Mouse (Mus musculus) heart, embryonic 16.5 days (tissue): ENCODE measurements around the gene Armc8. TPM values are rescaled to one million over a fixed set of nuclear protein-coding genes. Genes with fewer than 3 reads are reported as not detected.

ENCODE experiments used
- ATAC-seq: fragments of 200-750 bp; cut with Nextera tagmentation; replicated peaks from 2 replicates; pipeline ENCODE4 v1.8.0; 2017; ENCODE audit warnings: moderate number of reproducible peaks; ENCODE audit not compliant: insufficient read depth, low FRiP score; ENCODE audit errors: extremely low read depth
- H3K27ac ChIP-seq: fragments of 300-500 bp; sonication (generic); 2 replicates; pipeline ENCODE4 v1.5.1; 2014; ENCODE audit warnings: mild to moderate bottlenecking, low read length, control low read depth, moderate library complexity
- H3K27me3 ChIP-seq: fragments of 300-500 bp; sonication (generic); 2 replicates; pipeline ENCODE4 v1.6.1; 2014; ENCODE audit warnings: low read length, mixed read lengths; ENCODE audit not compliant: control insufficient read depth, insufficient read depth
- H3K36me3 ChIP-seq: fragments of 300-500 bp; sonication (generic); 2 replicates; pipeline ENCODE4 v1.6.1; 2014; ENCODE audit not compliant: control insufficient read depth, insufficient read depth
- H3K4me1 ChIP-seq: fragments of 300-500 bp; sonication (generic); 2 replicates; pipeline ENCODE4 v1.6.1; 2014; ENCODE audit warnings: low read length, mixed read lengths; ENCODE audit not compliant: control insufficient read depth, insufficient read depth
- H3K4me2 ChIP-seq: fragments of 300-500 bp; sonication (generic); 2 replicates; pipeline ENCODE4 v1.6.1; 2014; ENCODE audit warnings: low read depth, mild to moderate bottlenecking, control low read depth, low read length
- H3K4me3 ChIP-seq: fragments of 300-500 bp; sonication (generic); 2 replicates; pipeline ENCODE4 v1.5.1; 2014; ENCODE audit warnings: mild to moderate bottlenecking, control low read depth, low read length
- H3K9ac ChIP-seq: fragments of 300-500 bp; sonication (generic); 2 replicates; pipeline ENCODE4 v1.6.1; 2014; ENCODE audit warnings: low read length, control low read depth
- H3K9me3 ChIP-seq: fragments of 300-500 bp; sonication (generic); replicated peaks from 2 replicates; pipeline ENCODE4 v1.6.1; 2016; ENCODE audit warnings: low read length; ENCODE audit not compliant: control insufficient read depth
- WGBS: fragments of 180-500 bp; shearing (Covaris S2); extraction: QIAGEN DNeasy Blood & Tissue Kit; methylation state at CpG from one replicate; pipeline ENCODE4 v1.1.7; 2014; 5-methylcytosine and 5-hydroxymethylcytosine counted together
- polyA plus RNA-seq: library from polyadenylated mRNA; unstranded; fragments of >200 nt; fragmentation: Nextera tagmentation; extraction: Ambion mirVana; gene quantifications from 2 replicates; pipeline ENCODE4 v1.2.1, GENCODE M21; 2015

Gene Armc8
- polyA plus RNA-seq, 1 experiment from 2014 or later, result 21.4 TPM

DNA sequence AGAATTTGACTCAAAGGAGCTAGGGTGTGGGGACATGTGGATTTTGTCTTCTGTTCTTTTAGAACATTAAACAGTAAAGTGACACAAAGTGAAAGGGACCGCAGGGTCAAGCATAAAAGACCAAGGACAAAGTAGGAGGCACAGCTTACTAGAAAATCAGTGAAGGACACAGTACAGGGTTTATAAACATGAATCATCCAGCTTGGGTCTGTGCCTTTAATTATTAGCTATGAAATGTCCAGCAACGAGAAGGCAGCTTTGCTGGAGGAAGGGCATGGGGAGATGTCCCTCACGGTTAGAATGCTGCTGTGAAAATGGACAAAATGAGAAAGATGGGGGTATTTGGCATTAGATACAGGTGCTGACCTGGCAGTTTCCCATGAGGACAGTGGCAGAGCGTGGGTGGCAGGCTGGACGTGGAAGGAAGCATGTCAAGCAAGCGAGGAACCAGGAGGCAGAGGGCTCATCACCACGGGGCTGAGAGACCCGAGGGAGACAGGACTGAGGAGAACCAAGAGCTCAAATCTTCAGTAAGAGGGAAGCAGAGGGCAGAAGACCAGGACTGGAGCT is 81.5 kb downstream of the Armc8 start:
- Histone ChIP-seq H3K27me3 (no peaks in the 10 kb centered on the region), H3K4me3 (no peak overlapping the region), H3K4me2 (no peak overlapping the region), H3K27ac (no peak overlapping the region), H3K9ac (no peak overlapping the region), H3K4me1 (no peaks in the 10 kb centered on the region), H3K36me3 (peaks cover 20% of the 10 kb centered on the region), H3K9me3 (no peaks in the 10 kb centered on the region)
- WGBS, result 83% methylated on average over 8 of the region's 8 CpGs
- no peak for ATAC-seq

GRCm38 (mm10) chr9:99485144-99485543 is 83.6 kb downstream of the Armc8 start:
- Histone ChIP-seq H3K4me2 (no peak overlapping the region), H3K9me3 (no peaks in the 10 kb centered on the region), H3K9ac (no peak overlapping the region), H3K27me3 (no peaks in the 10 kb centered on the region), H3K4me3 (no peak overlapping the region), H3K4me1 (no peaks in the 10 kb centered on the region), H3K27ac (no peak overlapping the region), H3K36me3 (peaks cover 15% of the 10 kb centered on the region)
- ATAC-seq, result no peak
- WGBS, result 89% methylated on average over 4 of the region's 4 CpGs

DNA sequence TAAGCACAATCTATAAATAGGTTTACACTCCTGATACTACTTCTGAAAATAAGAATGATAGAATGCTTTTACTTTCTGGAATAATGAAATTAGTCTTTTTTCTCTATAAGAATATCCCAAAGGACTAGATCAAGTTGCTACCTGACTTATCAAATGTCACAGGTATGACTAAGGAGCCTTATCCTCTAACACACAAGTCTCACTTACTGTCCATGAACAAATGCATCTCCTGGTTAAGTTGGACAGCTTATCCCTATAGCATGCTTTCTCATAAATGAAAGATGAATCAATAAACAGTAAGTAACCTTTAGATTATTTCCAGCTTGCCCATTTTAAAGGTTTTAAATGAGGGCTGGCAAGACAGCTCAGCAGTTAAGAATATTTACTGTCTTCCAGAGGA is 84.1 kb downstream of the Armc8 start:
- Histone ChIP-seq H3K27ac (no peak overlapping the region), H3K4me2 (no peak overlapping the region), H3K27me3 (no peaks in the 10 kb centered on the region), H3K4me1 (peaks cover under 1% of the 10 kb centered on the region; the same call in 1 of the 2 replicates), H3K36me3 (peaks cover 11% of the 10 kb centered on the region; the same call in 1 of the 2 replicates), H3K9me3 (no peaks in the 10 kb centered on the region), H3K4me3 (no peak overlapping the region), H3K9ac (no peak overlapping the region)
- ATAC-seq, result no peak

- no peak for ATAC-seq
- H3K9me3 ChIP-seq, result no peaks in the 10 kb centered on the region
- H3K9ac ChIP-seq, result no peak overlapping the region
- no peak overlapping the region for H3K4me2 ChIP-seq
- no peak overlapping the region for H3K27ac ChIP-seq
- WGBS, result 80% methylated on average over 4 of the region's 4 CpGs
- H3K4me3 ChIP-seq, result no peak overlapping the region
- H3K36me3 ChIP-seq, result peaks cover 11% of the 10 kb centered on the region; the same call in 1 of the 2 replicates
- H3K4me1 ChIP-seq, result peaks cover 4% of the 10 kb centered on the region; the same call in 1 of the 2 replicates
- no peaks in the 10 kb centered on the region for H3K27me3 ChIP-seq
Observed at GRCm38 (mm10) chr9:99483191-99483590, 85.5 kb downstream of the Armc8 start.

GRCm38 (mm10) chr9:99480764-99481163 is 87.9 kb downstream of the Armc8 start:
- ATAC-seq, result no peak
- Histone ChIP-seq H3K4me3 (no peak overlapping the region), H3K36me3 (no peaks in the 10 kb centered on the region; the same call in 1 of the 2 replicates), H3K4me1 (peaks cover 4% of the 10 kb centered on the region; the same call in 1 of the 2 replicates), H3K9me3 (no peaks in the 10 kb centered on the region), H3K27me3 (no peaks in the 10 kb centered on the region), H3K27ac (no peak overlapping the region), H3K9ac (no peak overlapping the region), H3K4me2 (no peak overlapping the region)
- 84% methylated on average over 4 of the region's 4 CpGs for WGBS

- Histone ChIP-seq H3K9ac (no peak overlapping the region), H3K4me1 (peaks cover 4% of the 10 kb centered on the region; the same call in 1 of the 2 replicates), H3K4me2 (no peak overlapping the region), H3K27me3 (no peaks in the 10 kb centered on the region), H3K4me3 (no peak overlapping the region), H3K27ac (no peak overlapping the region), H3K36me3 (0 out of 2 replicates have a peak, but pooled peaks cover 6% of the 10 kb centered on the region), H3K9me3 (no peaks in the 10 kb centered on the region)
- 45% methylated on average over 9 of the region's 9 CpGs for WGBS
- ATAC-seq, result no peak
Observed at GRCm38 (mm10) chr9:99479181-99479711, 89.5 kb downstream of the Armc8 start.

DNA sequence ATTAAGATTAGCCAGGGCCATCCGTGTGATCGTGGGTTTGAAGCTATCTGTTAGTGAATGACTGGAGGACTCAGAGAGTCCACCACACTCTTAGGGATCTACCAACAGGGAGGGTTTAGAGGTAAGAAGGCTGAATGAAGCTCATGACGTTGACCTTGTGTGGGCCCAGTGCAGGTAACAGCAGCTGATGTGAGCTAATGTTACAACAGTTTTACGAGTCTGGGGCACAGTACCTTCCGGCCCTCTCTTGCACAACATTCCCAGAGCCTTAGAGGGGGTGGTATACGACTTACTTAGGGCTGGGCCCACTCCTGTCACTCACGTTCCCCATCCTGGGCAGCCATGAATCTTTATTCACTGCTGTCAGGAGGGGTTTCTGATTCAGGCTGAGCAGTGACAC is 97.4 kb downstream of the Armc8 start:
- 0 out of 2 replicates have a peak, but pooled peaks cover 6% of the 10 kb centered on the region for H3K36me3 ChIP-seq
- no peak overlapping the region for H3K9ac ChIP-seq
- H3K27ac ChIP-seq, result no peak overlapping the region
- no peaks in the 10 kb centered on the region for H3K4me1 ChIP-seq
- H3K9me3 ChIP-seq, result no peaks in the 10 kb centered on the region
- no peak for ATAC-seq
- no peak overlapping the region for H3K4me2 ChIP-seq
- 75% methylated on average over 7 of the region's 7 CpGs for WGBS
- no peak overlapping the region for H3K4me3 ChIP-seq
- no peaks in the 10 kb centered on the region for H3K27me3 ChIP-seq

DNA sequence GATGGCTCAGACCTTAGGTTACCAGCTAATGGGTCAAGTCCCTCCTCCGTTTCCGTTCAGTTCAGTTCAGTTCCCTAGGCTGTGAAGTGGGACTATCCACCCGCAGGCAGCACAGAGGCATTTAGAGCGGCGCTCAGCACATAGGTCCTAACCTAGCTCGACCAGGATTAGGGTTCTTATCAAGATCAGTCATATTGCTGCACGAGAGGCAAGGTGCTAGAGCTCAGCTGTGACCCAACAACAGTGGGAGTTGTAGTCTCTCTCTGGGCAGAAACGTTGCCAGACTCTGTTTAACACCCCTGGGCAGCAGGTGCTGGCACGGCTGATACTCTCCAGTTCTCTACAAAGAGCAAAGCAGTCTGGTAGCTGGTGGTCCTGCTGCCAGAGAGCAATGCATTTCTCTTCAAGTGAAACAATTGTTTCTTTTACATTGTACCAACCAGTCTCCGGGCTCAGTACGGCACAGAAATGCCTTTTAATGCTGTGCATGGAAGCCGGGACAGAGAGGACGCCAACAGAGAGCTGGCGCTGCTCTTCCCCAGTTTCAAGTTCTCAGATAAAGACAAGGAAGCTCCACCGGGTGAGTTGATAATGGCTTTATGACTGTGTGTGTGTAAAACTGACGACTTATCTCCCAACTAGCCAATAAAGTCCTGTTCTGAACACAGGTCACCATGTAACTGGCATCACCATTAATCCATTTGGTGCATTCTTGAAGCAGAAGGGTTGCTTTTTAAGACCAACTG is 98.2 kb downstream of the Armc8 start:
- H3K27ac ChIP-seq, result no peak overlapping the region
- no peak overlapping the region for H3K4me2 ChIP-seq
- H3K4me1 ChIP-seq, result no peaks in the 10 kb centered on the region
- H3K36me3 ChIP-seq, result 0 out of 2 replicates have a peak, but pooled peaks cover 6% of the 10 kb centered on the region
- H3K9me3 ChIP-seq, result no peaks in the 10 kb centered on the region
- ATAC-seq, result no peak
- H3K27me3 ChIP-seq, result no peaks in the 10 kb centered on the region
- no peak overlapping the region for H3K4me3 ChIP-seq
- no peak overlapping the region for H3K9ac ChIP-seq
- 50% methylated on average over 16 of the region's 16 CpGs for WGBS

- Histone ChIP-seq H3K27ac (no peak overlapping the region), H3K4me3 (no peak overlapping the region), H3K9ac (no peak overlapping the region), H3K4me2 (no peak overlapping the region), H3K36me3 (0 out of 2 replicates have a peak, but pooled peaks cover 2% of the 10 kb centered on the region), H3K9me3 (no peaks in the 10 kb centered on the region), H3K4me1 (no peaks in the 10 kb centered on the region), H3K27me3 (no peaks in the 10 kb centered on the region)
- WGBS, result 63% methylated on average over 8 of the region's 8 CpGs
- ATAC-seq, result no peak
Observed at GRCm38 (mm10) chr9:99469681-99470273, 98.9 kb downstream of the Armc8 start.
